Mouse (Mus musculus): ENCODE measurements around the gene Hist1h2bn.
"Not testable (repeated sequence)": the region's sequence is repeated elsewhere in the genome, so short reads cannot be mapped to it uniquely, and the experiment has no call there.

The Hist1h2bn gene

GRCm38 (mm10) chr13:21753524-21754285 lies at the start of gene Hist1h2bn, which contains the start of gene Hist1h2ak:
Gene Hist1h2bn (plus strand): TSS chr13:21754123.
Gene Hist1h2ak (minus strand): TSS chr13:21753827.
- DNase-seq = peak; percentile 40 to 75

GRCm38 (mm10) chr13:21706669-21707068 lies 47.3 kb upstream of the Hist1h2bn start:
- no peak for DNase-seq

DNA sequence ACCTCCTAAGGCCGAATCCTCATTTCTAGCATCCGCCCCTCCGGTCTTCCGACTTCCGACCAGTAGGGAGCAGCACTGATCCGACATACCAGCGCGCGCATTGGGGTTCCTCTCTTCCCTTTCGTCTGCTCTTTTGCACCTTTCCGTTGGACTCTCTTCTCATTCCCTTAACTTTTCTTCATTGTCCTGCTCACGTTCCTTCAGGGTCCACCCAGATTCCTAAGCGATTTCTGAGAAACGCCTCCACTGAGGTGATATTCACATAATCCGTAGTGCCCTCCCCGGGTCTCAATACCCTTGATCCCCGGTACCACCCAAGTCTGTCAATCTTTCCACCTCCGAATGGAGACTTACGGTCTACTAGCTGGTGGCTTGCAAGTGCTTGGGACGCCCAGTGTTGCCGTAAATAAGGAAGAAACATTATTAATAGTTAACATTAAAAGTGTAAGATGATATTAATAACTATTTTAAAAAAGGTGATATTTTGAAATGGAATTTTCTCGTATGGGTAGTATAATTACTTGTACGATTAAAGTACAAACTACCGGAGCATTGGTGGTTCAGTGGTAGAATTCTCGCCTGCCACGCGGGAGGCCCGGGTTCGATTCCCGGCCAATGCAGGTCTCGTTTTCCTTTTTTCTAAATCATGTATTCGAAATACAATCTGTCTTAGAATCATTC lies 43.8 kb upstream of the Hist1h2bn start:
- peak; percentile 86 to 91 for DNase-seq

GRCm38 (mm10) chr13:21710821-21711525 lies 43.0 kb upstream of the Hist1h2bn start:
- peak; percentile 76 to 88 for DNase-seq

GRCm38 (mm10) chr13:21711698-21712097 lies 42.2 kb upstream of the Hist1h2bn start:
- no peak for DNase-seq

DNA sequence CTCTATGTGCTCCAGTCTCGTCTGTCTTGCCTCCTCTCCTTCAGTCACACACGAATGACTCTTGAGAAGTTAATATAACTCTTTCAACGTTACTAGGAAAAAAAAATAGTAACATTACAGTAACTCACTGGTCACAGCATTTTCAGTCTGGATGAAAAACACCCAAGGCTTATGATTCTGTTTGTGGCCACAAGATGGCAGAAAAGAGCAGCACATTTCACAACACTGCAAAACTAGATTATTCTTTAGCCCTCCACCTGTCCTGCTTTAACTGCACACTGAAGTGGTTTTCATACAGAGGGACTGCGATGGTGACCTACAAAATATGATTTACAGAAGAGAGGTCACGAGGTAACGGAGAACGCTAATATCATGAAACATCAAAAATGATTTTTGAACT lies 39.2 kb upstream of the Hist1h2bn start:
- peak; percentile 63 to 77 for DNase-seq

DNA sequence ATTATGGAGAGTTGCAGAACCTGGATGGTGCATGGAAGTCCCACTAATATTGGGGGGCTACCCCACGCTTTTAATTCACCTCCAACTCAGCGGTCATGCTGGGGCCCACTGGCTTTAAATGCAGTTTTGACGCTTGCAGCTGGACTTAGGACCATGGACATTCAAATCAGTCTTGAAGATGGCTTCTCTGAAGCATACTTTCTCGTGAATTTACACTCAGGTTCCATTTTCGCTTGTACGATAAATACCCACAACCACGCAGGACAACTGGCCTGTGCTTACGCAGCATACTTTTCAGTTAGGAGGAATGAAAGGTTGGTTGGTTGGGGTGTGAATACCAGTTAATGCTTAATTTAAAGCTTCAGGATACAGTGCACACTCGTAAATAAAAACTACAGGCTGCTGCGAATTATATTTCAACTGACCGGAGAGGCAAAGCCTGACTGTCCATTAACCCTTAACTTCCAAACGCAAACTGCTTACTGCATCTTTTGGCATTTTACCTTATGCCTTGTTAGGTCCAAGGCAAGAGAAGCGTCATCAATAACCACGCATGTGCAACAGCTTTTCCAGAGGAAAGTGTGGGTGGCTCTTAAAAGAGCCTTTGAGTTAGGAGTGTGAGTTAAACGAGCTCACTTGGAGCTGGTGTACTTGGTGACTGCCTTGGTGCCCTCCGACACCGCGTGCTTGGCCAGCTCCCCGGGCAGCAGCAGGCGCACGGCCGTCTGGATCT lies 38.6 kb upstream of the Hist1h2bn start:
- DNase-seq = no peak

DNA sequence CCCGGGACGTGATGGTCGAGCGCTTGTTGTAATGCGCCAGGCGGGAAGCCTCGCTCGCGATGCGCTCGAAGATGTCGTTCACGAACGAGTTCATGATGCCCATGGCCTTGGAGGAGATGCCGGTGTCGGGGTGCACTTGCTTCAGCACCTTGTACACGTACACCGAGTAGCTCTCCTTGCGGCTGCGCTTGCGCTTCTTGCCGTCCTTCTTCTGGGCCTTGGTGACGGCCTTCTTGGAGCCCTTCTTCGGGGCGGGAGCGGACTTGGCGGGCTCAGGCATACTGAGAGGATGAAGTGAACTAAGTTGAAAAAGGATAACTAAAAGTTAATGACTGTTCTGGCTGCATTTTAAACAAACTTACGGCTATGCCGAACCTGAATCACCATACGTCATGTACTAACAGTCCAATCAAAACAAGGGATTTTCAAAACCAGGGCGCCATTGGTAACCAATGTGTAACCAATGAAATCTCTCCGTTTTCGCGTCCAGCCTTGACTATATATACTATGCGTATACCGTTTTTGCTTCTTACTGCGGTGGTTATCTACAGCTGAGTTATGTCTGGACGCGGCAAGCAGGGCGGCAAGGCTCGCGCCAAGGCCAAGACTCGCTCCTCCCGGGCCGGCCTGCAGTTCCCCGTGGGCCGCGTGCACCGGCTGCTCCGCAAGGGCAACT lies 37.9 kb upstream of the Hist1h2bn start, which contains the start of the genes Hist1h2bl and Hist1h2ai:
Gene Hist1h2bl (minus strand): TSS at position 280 of the 676 bp plus-strand sequence.
Gene Hist1h2ai (plus strand): TSS at position 559 of the 676 bp plus-strand sequence.
- peak; percentile 67 to 90 for DNase-seq

DNA sequence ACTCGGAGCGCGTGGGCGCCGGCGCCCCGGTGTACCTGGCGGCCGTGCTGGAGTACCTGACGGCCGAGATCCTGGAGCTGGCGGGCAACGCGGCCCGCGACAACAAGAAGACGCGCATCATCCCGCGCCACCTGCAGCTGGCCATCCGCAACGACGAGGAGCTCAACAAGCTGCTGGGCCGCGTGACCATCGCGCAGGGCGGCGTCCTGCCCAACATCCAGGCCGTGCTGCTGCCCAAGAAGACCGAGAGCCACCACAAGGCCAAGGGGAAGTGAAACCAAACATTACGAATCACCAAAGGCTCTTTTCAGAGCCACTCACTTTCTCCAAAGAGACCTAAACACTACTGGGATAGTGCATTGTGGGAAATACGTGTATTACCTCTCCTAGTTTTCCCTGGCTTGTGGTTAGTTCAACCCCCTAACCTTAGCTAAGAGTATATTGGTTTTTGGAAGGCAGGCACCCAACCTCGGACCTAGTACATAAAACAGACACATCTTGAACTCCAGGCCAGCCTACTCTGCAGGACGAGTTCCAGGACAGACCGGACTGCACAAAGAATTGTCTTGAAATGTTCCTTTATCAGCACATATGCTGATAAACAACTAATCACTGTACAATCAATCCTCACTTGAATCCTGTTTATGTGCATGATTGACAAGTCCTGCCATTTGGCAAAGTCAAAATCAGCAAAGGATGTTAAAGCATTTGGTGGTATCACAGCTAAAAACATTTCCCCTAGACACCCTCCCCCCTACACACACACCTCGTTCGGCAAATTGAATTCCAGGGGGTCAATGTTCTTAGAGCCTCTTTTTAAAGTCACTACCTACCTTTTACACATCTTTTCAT lies 37.2 kb upstream of the Hist1h2bn start:
- not testable (repeated sequence) for DNase-seq

GRCm38 (mm10) chr13:21717397-21718357 lies 36.2 kb upstream of the Hist1h2bn start, which contains the start of gene Hist1h3h:
Gene Hist1h3h (plus strand): TSS chr13:21717659.
- peak; percentile 67 to 76 for DNase-seq

DNA sequence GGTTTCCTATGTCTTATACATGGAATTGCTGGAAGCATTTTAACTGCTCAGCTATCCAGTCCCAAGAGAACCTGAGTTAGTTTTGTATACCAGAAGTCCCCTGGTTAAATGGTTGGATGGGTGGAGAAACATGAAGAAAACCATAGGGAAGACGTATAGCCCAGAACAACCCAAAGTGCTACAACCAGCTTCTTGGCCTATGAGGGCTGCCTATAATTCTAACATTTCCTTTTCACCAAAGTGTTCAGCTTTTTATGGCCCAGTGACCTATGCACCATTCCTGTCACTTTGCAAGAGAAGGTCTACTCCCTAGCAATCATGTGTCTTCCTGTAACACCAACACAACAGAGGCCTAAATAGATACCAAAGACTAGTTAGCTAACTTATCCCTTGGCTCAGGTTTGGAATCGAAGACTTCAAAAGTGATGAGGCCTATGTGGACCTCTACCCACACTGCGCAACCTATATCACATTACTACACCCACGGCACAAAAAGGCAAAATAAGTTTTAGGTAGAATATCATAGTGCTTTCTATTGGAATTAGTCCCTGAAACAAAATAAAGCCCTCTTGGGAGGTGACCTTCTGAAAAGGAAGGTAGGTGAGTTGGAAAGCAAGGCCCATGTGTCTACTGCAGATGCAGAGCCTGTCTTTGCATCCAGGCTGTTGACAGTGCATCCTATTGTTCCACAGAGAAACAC lies 35.4 kb upstream of the Hist1h2bn start:
- DNase-seq = no peak

GRCm38 (mm10) chr13:21721107-21721756 lies 32.7 kb upstream of the Hist1h2bn start:
- DNase-seq = not testable (repeated sequence)

DNA sequence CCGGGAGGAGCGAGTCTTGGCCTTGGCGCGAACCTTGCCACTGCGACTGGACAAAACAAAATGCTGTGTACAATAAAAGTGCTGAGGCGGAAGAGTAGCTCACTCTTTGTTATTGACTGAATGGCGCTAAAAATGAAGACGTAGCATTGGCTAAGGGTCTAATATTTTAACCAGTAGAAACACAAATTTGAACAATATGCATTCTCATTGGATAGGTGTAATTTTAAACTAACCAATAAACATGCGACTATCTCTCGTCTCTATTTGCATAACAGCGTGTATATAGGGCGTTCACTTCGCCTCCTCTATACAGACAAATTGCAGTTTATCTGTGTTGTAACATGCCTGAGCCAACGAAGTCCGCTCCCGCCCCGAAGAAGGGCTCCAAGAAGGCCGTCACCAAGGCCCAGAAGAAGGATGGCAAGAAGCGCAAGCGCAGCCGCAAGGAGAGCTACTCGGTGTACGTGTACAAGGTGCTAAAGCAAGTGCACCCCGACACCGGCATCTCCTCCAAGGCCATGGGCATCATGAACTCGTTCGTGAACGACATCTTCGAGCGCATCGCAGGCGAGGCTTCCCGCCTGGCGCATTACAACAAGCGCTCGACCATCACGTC lies 32.1 kb upstream of the Hist1h2bn start, which contains the start of gene Hist1h2bm:
Gene Hist1h2bm (plus strand): TSS at position 288 of the 616 bp plus-strand sequence.
- peak; percentile 42 to 66 for DNase-seq

DNA sequence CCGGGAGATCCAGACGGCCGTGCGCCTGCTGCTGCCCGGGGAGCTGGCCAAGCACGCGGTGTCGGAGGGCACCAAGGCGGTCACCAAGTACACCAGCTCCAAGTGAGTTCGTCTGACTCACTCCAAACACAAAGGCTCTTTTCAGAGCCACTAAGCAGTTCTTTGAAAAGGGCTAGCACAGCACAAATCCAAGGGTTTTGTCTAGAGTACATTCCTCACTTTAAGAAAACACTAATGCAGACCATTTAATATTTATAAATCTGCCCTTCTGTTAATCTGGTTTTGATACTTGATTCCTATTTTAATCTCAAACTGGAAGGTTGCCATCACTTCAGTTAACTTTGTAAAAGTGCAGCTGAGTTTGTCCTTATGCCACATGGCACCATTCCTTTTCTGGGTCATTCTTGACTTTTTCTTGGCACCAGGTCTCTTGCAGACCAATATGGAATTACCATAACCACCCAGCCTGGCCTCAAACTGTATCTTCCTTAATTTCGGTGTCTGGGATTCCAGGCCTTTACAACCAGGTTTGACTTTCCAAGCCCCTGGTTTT lies 31.5 kb upstream of the Hist1h2bn start:
- DNase-seq = no peak

DNA sequence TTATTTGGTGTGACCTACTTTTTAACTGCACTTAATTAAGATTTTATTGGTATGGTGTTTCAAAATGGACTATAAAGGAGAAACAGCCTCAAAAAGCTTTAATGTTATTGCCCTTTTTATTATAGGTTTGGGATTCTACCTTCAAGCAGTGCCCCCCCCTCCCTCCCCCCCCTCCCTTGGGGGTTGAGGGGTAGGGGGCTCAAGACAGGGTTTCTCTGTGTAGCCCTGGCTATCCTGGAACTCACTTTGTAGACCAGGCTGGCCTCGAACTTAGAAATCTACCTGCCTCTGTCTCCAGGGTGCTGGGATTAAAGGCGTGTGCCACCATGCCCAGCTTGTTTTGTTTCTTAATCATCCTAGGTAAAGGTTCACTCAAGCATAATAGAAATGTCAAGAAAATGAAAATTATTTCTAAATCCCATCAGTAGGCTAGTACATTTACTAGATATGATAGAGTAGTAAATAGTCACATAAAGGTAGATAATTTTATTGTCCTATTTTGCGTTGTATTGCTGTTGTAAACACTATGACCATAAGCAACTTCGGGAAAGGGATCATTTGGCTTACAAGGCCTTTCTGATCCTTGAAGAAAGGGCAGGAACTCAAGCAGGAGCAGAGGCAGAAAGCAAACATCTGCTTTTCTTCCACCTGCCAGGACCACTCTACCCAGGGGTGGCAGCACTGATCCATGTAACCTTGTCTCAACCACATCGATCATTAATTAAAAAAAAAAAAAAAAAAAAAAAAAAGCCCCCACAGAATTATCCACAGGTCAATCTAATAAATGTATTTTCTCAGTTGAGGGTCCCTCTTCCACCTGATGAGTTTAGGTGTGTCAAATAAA lies 30.7 kb upstream of the Hist1h2bn start:
- DNase-seq = no peak

GRCm38 (mm10) chr13:21727948-21728572 lies 25.9 kb upstream of the Hist1h2bn start:
- DNase-seq = no peak
